26 mouse cellular contexts compared by ENCODE assay signal in the genomic region with DNA sequence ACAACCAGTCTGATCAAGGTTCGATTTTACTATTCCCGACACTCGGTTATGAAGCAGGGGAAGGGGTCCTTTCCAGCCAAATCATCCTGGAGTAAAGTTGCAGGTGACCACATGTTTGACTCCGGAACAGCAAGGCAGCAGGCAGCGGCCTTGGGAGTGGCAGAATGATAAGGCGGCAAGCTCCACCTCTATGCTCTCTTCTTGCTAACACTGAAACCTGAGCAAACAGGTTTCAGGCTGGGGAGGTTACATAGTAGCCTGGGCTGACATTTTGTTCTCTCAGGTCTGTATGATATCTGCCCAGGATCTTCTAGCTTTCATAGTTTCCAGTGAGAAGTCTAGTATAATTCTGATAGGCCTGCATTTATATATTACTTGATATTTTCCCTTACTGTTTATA.
DNase-seq lines count a peak whose midpoint lies in the region; ATAC-seq and TF ChIP-seq lines count a peak whose summit lies in the region.
"Had no signal": no experiment of that assay in that cellular context is flagged by ENCODE, and none has a peak within 500 bp of the region (broad histone marks: within the 10 kb centered on the region; RNA-seq: fewer than 3 reads in every experiment).

No protein-coding gene starts in this region.

- no peaks in the 10 kb centered on the region for H3K36me3 ChIP-seq in intestine, embryonic 14.5 days (ENCODE audit: control insufficient read depth, insufficient read depth, low read length)
- no peaks in the 10 kb centered on the region for H3K36me3 ChIP-seq in intestine, postnatal 0 days (ENCODE audit: control insufficient read depth, insufficient read depth)
- H3K36me3 ChIP-seq in intestine, embryonic 15.5 days = no peaks in the 10 kb centered on the region
- no peaks in the 10 kb centered on the region for H3K36me3 ChIP-seq in stomach, embryonic 15.5 days
- H3K36me3 ChIP-seq: embryonic facial prominence, embryonic 10.5 days; embryonic facial prominence, embryonic 13.5 days; forebrain, embryonic 12.5 days; forebrain, embryonic 15.5 days; heart, embryonic 10.5 days; heart, embryonic 13.5 days had no signal

- H3K27me3 ChIP-seq in intestine, embryonic 14.5 days (replicated peaks; ENCODE audit: control insufficient read depth, insufficient read depth, low read length) = no peaks in the 10 kb centered on the region
- H3K27me3 ChIP-seq in intestine, postnatal 0 days (replicated peaks; ENCODE audit: control insufficient read depth, insufficient read depth, low read length) = no peaks in the 10 kb centered on the region
- H3K27me3 ChIP-seq in intestine, embryonic 15.5 days (replicated peaks) = no peaks in the 10 kb centered on the region
- H3K27me3 ChIP-seq in stomach, embryonic 15.5 days (replicated peaks) = no peaks in the 10 kb centered on the region
- H3K27me3 ChIP-seq: embryonic facial prominence, embryonic 13.5 days; forebrain, embryonic 12.5 days; forebrain, embryonic 15.5 days; heart, embryonic 13.5 days had no signal

- WGBS in intestine, embryonic 14.5 days = 68% methylated on average over 6 of the region's 6 CpGs
- WGBS in intestine, postnatal 0 days = 48% methylated on average over 6 of the region's 6 CpGs
- WGBS in intestine, embryonic 15.5 days = 68% methylated on average over 6 of the region's 6 CpGs
- 69% methylated on average over 6 of the region's 6 CpGs for WGBS in stomach, embryonic 15.5 days

- no peak overlapping the region for H3K9ac ChIP-seq in intestine, embryonic 14.5 days (ENCODE audit: low read length)
- no peak overlapping the region for H3K9ac ChIP-seq in intestine, postnatal 0 days (ENCODE audit: low read depth, low read length)
- no peak overlapping the region for H3K9ac ChIP-seq in intestine, embryonic 15.5 days
- H3K9ac ChIP-seq in stomach, embryonic 15.5 days = no peak overlapping the region
- H3K9ac ChIP-seq: embryonic facial prominence, embryonic 13.5 days; forebrain, embryonic 12.5 days; forebrain, embryonic 15.5 days; heart, embryonic 13.5 days; hindbrain, embryonic 14.5 days had no signal

- no peaks in the 10 kb centered on the region for H3K9me3 ChIP-seq in intestine, embryonic 14.5 days (ENCODE audit: control insufficient read depth, low read length)
- H3K9me3 ChIP-seq in intestine, postnatal 0 days (ENCODE audit: control insufficient read depth) = no peaks in the 10 kb centered on the region
- H3K9me3 ChIP-seq in intestine, embryonic 15.5 days = no peaks in the 10 kb centered on the region
- H3K9me3 ChIP-seq in stomach, embryonic 15.5 days = no peaks in the 10 kb centered on the region
- H3K9me3 ChIP-seq: embryonic facial prominence, embryonic 10.5 days; embryonic facial prominence, embryonic 13.5 days; forebrain, embryonic 12.5 days; forebrain, embryonic 15.5 days; heart, embryonic 10.5 days; heart, embryonic 13.5 days had no signal

- no peak for TF ChIP-seq CTCF in intestine, postnatal 0 days (IDR thresholded peaks at IDR 0.05; ENCODE audit: low read depth)

- peak; percentile 68 for ATAC-seq in intestine, embryonic 14.5 days (replicated peaks; ENCODE audit: low FRiP score, low TSS enrichment, low read depth)
- ATAC-seq in intestine, postnatal 0 days = no peak; the same call in 1 of the 2 replicates
- ATAC-seq in intestine, embryonic 15.5 days = peak; percentile 88
- peak; percentile 83 for ATAC-seq in stomach, embryonic 15.5 days (ENCODE audit: insufficient read depth, low FRiP score, low read depth)
- ATAC-seq: forebrain, embryonic 15.5 days; hindbrain, postnatal 0 days had no signal

- H3K27ac ChIP-seq in intestine, embryonic 14.5 days (ENCODE audit: low read depth) = no peak overlapping the region
- no peak overlapping the region for H3K27ac ChIP-seq in intestine, postnatal 0 days (ENCODE audit: low read depth, low read length)
- H3K27ac ChIP-seq in intestine, embryonic 15.5 days = no peak overlapping the region
- no peak overlapping the region for H3K27ac ChIP-seq in stomach, embryonic 15.5 days
- H3K27ac ChIP-seq: embryonic facial prominence, embryonic 10.5 days; embryonic facial prominence, embryonic 13.5 days; forebrain, embryonic 12.5 days; forebrain, embryonic 15.5 days; heart, embryonic 10.5 days; heart, embryonic 13.5 days; hindbrain, embryonic 14.5 days; hindbrain, postnatal 0 days had no signal

- no peak for DNase-seq in intestine, embryonic 14.5 days (ENCODE audit: low spot score)
- DNase-seq in ovary, postnatal 36 days (ENCODE audit: low spot score) = no peak
- DNase-seq in T-cell, adult 2 months (ENCODE audit: low spot score) = no peak
- DNase-seq: adrenal gland, adult 2 months; adrenal gland, postnatal 25 days; cerebellum, adult 11-12 months; cerebellum, adult 8-10 months; cerebellum, postnatal 10 days; cerebellum, postnatal 36 days; embryo, embryonic 11 days; gastrocnemius, postnatal 25 days; heart, adult 18-20 months; heart, postnatal 14 days; heart, postnatal 4 days had no signal

- H3K4me2 ChIP-seq in intestine, embryonic 14.5 days (ENCODE audit: low read length) = no peak overlapping the region
- no peak overlapping the region for H3K4me2 ChIP-seq in intestine, postnatal 0 days (replicated peaks; ENCODE audit: low read depth)
- H3K4me2 ChIP-seq in intestine, embryonic 15.5 days (replicated peaks) = no peak overlapping the region
- no peak overlapping the region for H3K4me2 ChIP-seq in stomach, embryonic 15.5 days
- H3K4me2 ChIP-seq: embryonic facial prominence, embryonic 13.5 days; forebrain, embryonic 12.5 days; forebrain, embryonic 15.5 days; heart, embryonic 13.5 days; hindbrain, embryonic 14.5 days had no signal

- H3K4me3 ChIP-seq in intestine, embryonic 14.5 days (ENCODE audit: low read depth, low read length) = no peak overlapping the region
- no peak overlapping the region for H3K4me3 ChIP-seq in intestine, postnatal 0 days (ENCODE audit: low read depth, low read length)
- H3K4me3 ChIP-seq in intestine, embryonic 15.5 days (replicated peaks) = no peak overlapping the region
- no peak overlapping the region for H3K4me3 ChIP-seq in stomach, embryonic 15.5 days (replicated peaks)
- H3K4me3 ChIP-seq: embryonic facial prominence, embryonic 10.5 days; embryonic facial prominence, embryonic 13.5 days; erythroblast, embryonic 14.5 days; forebrain, embryonic 12.5 days; forebrain, embryonic 15.5 days; heart, embryonic 10.5 days; heart, embryonic 13.5 days had no signal

- no peaks in the 10 kb centered on the region for H3K4me1 ChIP-seq in intestine, embryonic 14.5 days (replicated peaks; ENCODE audit: control insufficient read depth, insufficient read depth, low read length)
- H3K4me1 ChIP-seq in intestine, postnatal 0 days (replicated peaks; ENCODE audit: control insufficient read depth, insufficient read depth, low read length) = no peaks in the 10 kb centered on the region
- no peaks in the 10 kb centered on the region for H3K4me1 ChIP-seq in intestine, embryonic 15.5 days (replicated peaks)
- no peaks in the 10 kb centered on the region for H3K4me1 ChIP-seq in stomach, embryonic 15.5 days
- H3K4me1 ChIP-seq: embryonic facial prominence, embryonic 10.5 days; embryonic facial prominence, embryonic 13.5 days; forebrain, embryonic 12.5 days; forebrain, embryonic 15.5 days; heart, embryonic 10.5 days; heart, embryonic 13.5 days had no signal
